16 mouse cellular contexts compared by ENCODE assay signal in genomic region chr9:107659961-107660360, GRCm38 (mm10). TPM values are rescaled to one million over a fixed set of nuclear protein-coding genes. Genes with fewer than 3 reads are reported as not detected.
DNase-seq lines count a peak whose midpoint lies in the region; ATAC-seq and TF ChIP-seq lines count a peak whose summit lies in the region.
"Had no signal": no experiment of that assay in that cellular context is flagged by ENCODE, and none has a peak within 500 bp of the region (broad histone marks: within the 10 kb centered on the region; RNA-seq: fewer than 3 reads in every experiment).

No protein-coding gene starts in this region.

- no peaks in the 10 kb centered on the region for H3K36me3 ChIP-seq in heart, embryonic 10.5 days
- H3K36me3 ChIP-seq in heart, embryonic 11.5 days (ENCODE audit: control insufficient read depth, insufficient read depth, low read length): no peaks in the 10 kb centered on the region
- H3K36me3 ChIP-seq in forebrain, embryonic 13.5 days (ENCODE audit: poor library complexity, severe bottlenecking): no peaks in the 10 kb centered on the region
- H3K36me3 ChIP-seq in limb, embryonic 15.5 days: no peaks in the 10 kb centered on the region

- 73% methylated on average over 3 of the region's 3 CpGs for WGBS in heart, embryonic 10.5 days
- 80% methylated on average over 3 of the region's 3 CpGs for WGBS in heart, embryonic 11.5 days (ENCODE audit: insufficient replicate concordance)
- 71% methylated on average over 3 of the region's 3 CpGs for WGBS in forebrain, embryonic 13.5 days
- WGBS in limb, embryonic 15.5 days: 79% methylated on average over 3 of the region's 3 CpGs

- H3K9ac ChIP-seq in heart, embryonic 11.5 days (ENCODE audit: low read depth, low read length): no peak overlapping the region
- 0 out of 2 replicates have a peak overlapping the region, but pooled peaks have one; percentile 37 for H3K9ac ChIP-seq in forebrain, embryonic 13.5 days
- H3K9ac ChIP-seq in limb, embryonic 15.5 days: no peak overlapping the region
- H3K9ac ChIP-seq: liver, embryonic 15.5 days had no signal

- no peak for TF ChIP-seq POLR2A in cortical plate, adult 2 months (IDR thresholded peaks at IDR 0.05; ENCODE audit: extremely low read depth, insufficient read depth, low read length)

- H3K4me2 ChIP-seq in heart, embryonic 11.5 days: no peak overlapping the region
- peak overlapping the region; percentile 5; the same call in 1 of the 2 replicates for H3K4me2 ChIP-seq in forebrain, embryonic 13.5 days
- no peak overlapping the region for H3K4me2 ChIP-seq in limb, embryonic 15.5 days
- H3K4me2 ChIP-seq: liver, embryonic 15.5 days had no signal

- no peak for ATAC-seq in heart, embryonic 11.5 days (replicated peaks; ENCODE audit: insufficient number of reproducible peaks, low FRiP score, low TSS enrichment)
- ATAC-seq in forebrain, embryonic 13.5 days: peak; percentile 37
- no peak for ATAC-seq in limb, embryonic 15.5 days (ENCODE audit: insufficient number of reproducible peaks, low FRiP score, low TSS enrichment, low read depth)

- H3K4me3 ChIP-seq in heart, embryonic 10.5 days: no peak overlapping the region
- no peak overlapping the region for H3K4me3 ChIP-seq in heart, embryonic 11.5 days (ENCODE audit: low read depth, low read length)
- H3K4me3 ChIP-seq in cortical plate, adult 2 months (ENCODE audit: insufficient read depth, low read length): no peak overlapping the region
- no peak overlapping the region for H3K4me3 ChIP-seq in forebrain, embryonic 13.5 days
- no peak overlapping the region for H3K4me3 ChIP-seq in limb, embryonic 15.5 days
- H3K4me3 ChIP-seq: liver, embryonic 15.5 days; myocyte had no signal

- peaks cover 46% of the 10 kb centered on the region for H3K27me3 ChIP-seq in heart, embryonic 10.5 days (ENCODE audit: insufficient read depth, poor library complexity, severe bottlenecking)
- peaks cover 13% of the 10 kb centered on the region for H3K27me3 ChIP-seq in heart, embryonic 11.5 days (ENCODE audit: control insufficient read depth, insufficient read depth, low read length)
- peaks cover 3% of the 10 kb centered on the region for H3K27me3 ChIP-seq in forebrain, embryonic 13.5 days
- no peaks in the 10 kb centered on the region for H3K27me3 ChIP-seq in limb, embryonic 15.5 days

- peak overlapping the region; percentile 42; the same call in 1 of the 2 replicates for H3K27ac ChIP-seq in heart, embryonic 10.5 days
- no peak overlapping the region for H3K27ac ChIP-seq in heart, embryonic 11.5 days (ENCODE audit: low read depth, low read length)
- H3K27ac ChIP-seq in cortical plate, adult 2 months (ENCODE audit: insufficient read depth, low read length): peak overlapping the region; percentile 82
- peak overlapping the region; percentile 71 for H3K27ac ChIP-seq in forebrain, embryonic 13.5 days
- H3K27ac ChIP-seq in limb, embryonic 15.5 days: peak overlapping the region; percentile 8; the same call in 1 of the 2 replicates
- H3K27ac ChIP-seq: liver, embryonic 15.5 days had no signal

- no peak for DNase-seq in heart, embryonic 10.5 days (ENCODE audit: low spot score)
- no peak for DNase-seq in right cerebral cortex, adult 2 months (ENCODE audit: low spot score in 2 of 2)
- no peak for DNase-seq in ovary, postnatal 14 days (ENCODE audit: low spot score)
- no peak for DNase-seq in adrenal gland, adult (ENCODE audit: inconsistent age in 2 of 2, low spot score in 1 of 2)
- DNase-seq: adrenal gland, adult 8-10 months; embryo, embryonic 11 days; heart, adult 11 months; heart, postnatal 36 days; kidney, adult 9 months; lung, postnatal 4 days had no signal

- H3K4me1 ChIP-seq in heart, embryonic 10.5 days: peaks cover 29% of the 10 kb centered on the region
- peaks cover 4% of the 10 kb centered on the region; the same call in 1 of the 2 replicates for H3K4me1 ChIP-seq in heart, embryonic 11.5 days (ENCODE audit: control insufficient read depth, insufficient read depth, low read length)
- peaks cover 2% of the 10 kb centered on the region; the same call in 1 of the 2 replicates for H3K4me1 ChIP-seq in cortical plate, adult 2 months (ENCODE audit: control insufficient read depth, insufficient read depth, low read length)
- H3K4me1 ChIP-seq in forebrain, embryonic 13.5 days: peaks cover 30% of the 10 kb centered on the region
- H3K4me1 ChIP-seq in limb, embryonic 15.5 days: peaks cover 16% of the 10 kb centered on the region

- no peaks in the 10 kb centered on the region for H3K9me3 ChIP-seq in heart, embryonic 10.5 days
- H3K9me3 ChIP-seq in heart, embryonic 11.5 days (replicated peaks; ENCODE audit: control insufficient read depth, low read length): no peaks in the 10 kb centered on the region
- no peaks in the 10 kb centered on the region for H3K9me3 ChIP-seq in forebrain, embryonic 13.5 days (replicated peaks)
- H3K9me3 ChIP-seq in limb, embryonic 15.5 days: no peaks in the 10 kb centered on the region
- H3K9me3 ChIP-seq: liver, embryonic 15.5 days had no signal

- no peak for TF ChIP-seq CTCF in cortical plate, adult 2 months (IDR thresholded peaks at IDR 0.05; ENCODE audit: extremely low read depth, insufficient read depth, low read length)

RNA-seq across cellular contexts. Expression of gene Slc38a3, which starts 9.4 kb away (rescaled TPM):
- 4.2 and 4.5 TPM in 2 replicates for polyA plus RNA-seq in heart, embryonic 10.5 days (2016; fragmentation: Nextera tagmentation; extraction: Ambion mirVana)
- 2.8 and 3.3 TPM in 2 replicates for polyA plus RNA-seq in heart, embryonic 11.5 days (2014; fragmentation: Nextera tagmentation; extraction: Ambion mirVana)
- polyA plus RNA-seq in cortical plate, adult 2 months (2012; rRNA removed): 134 and 156 TPM in 2 replicates
- polyA plus RNA-seq in forebrain, embryonic 13.5 days (2015; fragmentation: Nextera tagmentation; extraction: Ambion mirVana): 14.3 and 14.6 TPM in 2 replicates
- 5.0 and 5.1 TPM in 2 replicates for polyA plus RNA-seq in limb, embryonic 15.5 days (2015; fragmentation: Nextera tagmentation; extraction: Ambion mirVana)

RNA-seq across cellular contexts. Expression of gene Gnat1, which starts 19.6 kb away (rescaled TPM):
- polyA plus RNA-seq in heart, embryonic 10.5 days (2016; fragmentation: Nextera tagmentation; extraction: Ambion mirVana): 1.2 and 3.2 TPM in 2 replicates
- 0.42 and 1.2 TPM in 2 replicates for polyA plus RNA-seq in heart, embryonic 11.5 days (2014; fragmentation: Nextera tagmentation; extraction: Ambion mirVana)
- 0.40 and 0.42 TPM in 2 replicates for polyA plus RNA-seq in cortical plate, adult 2 months (2012; rRNA removed)
- 1.3 and 1.8 TPM in 2 replicates for polyA plus RNA-seq in forebrain, embryonic 13.5 days (2015; fragmentation: Nextera tagmentation; extraction: Ambion mirVana)
- polyA plus RNA-seq in limb, embryonic 15.5 days (2015; fragmentation: Nextera tagmentation; extraction: Ambion mirVana): 2.8 TPM in 2 replicates
- polyA plus RNA-seq: myocyte had no signal

RNA-seq across cellular contexts. Expression of gene Gnai2, which starts 24.8 kb away (rescaled TPM):
- polyA plus RNA-seq in heart, embryonic 10.5 days (2016; fragmentation: Nextera tagmentation; extraction: Ambion mirVana): 359 and 404 TPM in 2 replicates
- 308 and 316 TPM in 2 replicates for polyA plus RNA-seq in heart, embryonic 11.5 days (2014; fragmentation: Nextera tagmentation; extraction: Ambion mirVana)
- polyA plus RNA-seq in cortical plate, adult 2 months (2012; rRNA removed): 283 and 286 TPM in 2 replicates
- polyA plus RNA-seq in forebrain, embryonic 13.5 days (2015; fragmentation: Nextera tagmentation; extraction: Ambion mirVana): 397 and 426 TPM in 2 replicates
- polyA plus RNA-seq in limb, embryonic 15.5 days (2015; fragmentation: Nextera tagmentation; extraction: Ambion mirVana): 385 and 394 TPM in 2 replicates

RNA-seq across cellular contexts. Expression of gene Sema3f, which starts 50.3 kb away (rescaled TPM):
- 4.7 and 13.2 TPM in 2 replicates for polyA plus RNA-seq in heart, embryonic 10.5 days (2016; fragmentation: Nextera tagmentation; extraction: Ambion mirVana)
- 4.6 and 5.8 TPM in 2 replicates for polyA plus RNA-seq in heart, embryonic 11.5 days (2014; fragmentation: Nextera tagmentation; extraction: Ambion mirVana)
- polyA plus RNA-seq in cortical plate, adult 2 months (2012; rRNA removed): 29.1 and 30.1 TPM in 2 replicates
- polyA plus RNA-seq in forebrain, embryonic 13.5 days (2015; fragmentation: Nextera tagmentation; extraction: Ambion mirVana): 6.8 and 7.7 TPM in 2 replicates
- polyA plus RNA-seq in limb, embryonic 15.5 days (2015; fragmentation: Nextera tagmentation; extraction: Ambion mirVana): 26.6 and 38.2 TPM in 2 replicates

RNA-seq across cellular contexts. Expression of gene Sema3b, which starts 50.9 kb away (rescaled TPM):
- 4.9 and 8.2 TPM in 2 replicates for polyA plus RNA-seq in heart, embryonic 10.5 days (2016; fragmentation: Nextera tagmentation; extraction: Ambion mirVana)
- polyA plus RNA-seq in heart, embryonic 11.5 days (2014; fragmentation: Nextera tagmentation; extraction: Ambion mirVana): 5.1 and 5.3 TPM in 2 replicates
- polyA plus RNA-seq in cortical plate, adult 2 months (2012; rRNA removed): 2.4 and 4.3 TPM in 2 replicates
- 1.8 and 2.0 TPM in 2 replicates for polyA plus RNA-seq in forebrain, embryonic 13.5 days (2015; fragmentation: Nextera tagmentation; extraction: Ambion mirVana)
- polyA plus RNA-seq in limb, embryonic 15.5 days (2015; fragmentation: Nextera tagmentation; extraction: Ambion mirVana): 13.6 and 23.6 TPM in 2 replicates
